Mouse (Mus musculus) lung, adult 18-20 months (tissue): ENCODE results near the gene Snx1.

ENCODE experiments used
- DNase-seq, 2 experiments: peaks; one replicate each; pipeline ENCODE4 v3.0.0; 2022; ENCODE audit warnings: mixed read lengths in 2 of 2

Gene Snx1

GRCm38 (mm10) chr9:66087062-66087461 lies 39.3 kb downstream of the Snx1 start:
- no peak for DNase-seq

- DNase-seq, result no peak
Observed at GRCm38 (mm10) chr9:66084171-66084570, 42.2 kb downstream of the Snx1 start.

GRCm38 (mm10) chr9:66081999-66082398 lies 44.4 kb downstream of the Snx1 start:
- DNase-seq, result no peak

DNA sequence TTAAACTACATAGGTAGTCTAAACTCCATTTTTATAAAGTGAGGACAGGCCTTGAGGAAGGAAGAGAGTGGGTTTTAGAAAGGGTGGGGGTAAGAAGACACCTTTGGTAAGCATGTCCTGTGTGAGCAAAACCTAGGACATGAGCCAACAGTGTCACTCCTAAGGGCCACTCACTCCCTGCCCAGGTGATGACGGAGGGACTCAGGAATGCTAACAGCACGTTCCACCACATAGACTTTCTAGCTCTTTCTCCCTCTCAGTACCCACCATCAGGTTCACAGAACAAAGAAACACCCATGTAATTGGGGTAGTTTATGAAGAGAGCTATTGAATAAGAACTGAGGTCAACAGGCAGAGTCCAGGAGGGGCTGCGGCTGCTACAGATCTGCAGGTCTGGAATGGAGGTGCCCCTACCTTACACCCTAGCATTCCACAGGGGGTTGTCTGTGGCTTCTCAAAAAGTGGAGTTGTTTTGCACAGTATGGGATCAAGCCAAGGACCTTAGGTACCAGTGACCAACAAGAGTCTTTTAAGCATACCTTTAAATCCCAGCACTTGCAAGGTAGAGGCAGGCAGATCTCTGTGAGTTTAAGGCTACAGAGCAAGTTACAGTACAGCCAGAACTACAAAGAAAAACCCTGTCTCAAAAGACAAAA lies 45.5 kb downstream of the Snx1 start:
- DNase-seq, result peak; percentile 78 to 83

DNA sequence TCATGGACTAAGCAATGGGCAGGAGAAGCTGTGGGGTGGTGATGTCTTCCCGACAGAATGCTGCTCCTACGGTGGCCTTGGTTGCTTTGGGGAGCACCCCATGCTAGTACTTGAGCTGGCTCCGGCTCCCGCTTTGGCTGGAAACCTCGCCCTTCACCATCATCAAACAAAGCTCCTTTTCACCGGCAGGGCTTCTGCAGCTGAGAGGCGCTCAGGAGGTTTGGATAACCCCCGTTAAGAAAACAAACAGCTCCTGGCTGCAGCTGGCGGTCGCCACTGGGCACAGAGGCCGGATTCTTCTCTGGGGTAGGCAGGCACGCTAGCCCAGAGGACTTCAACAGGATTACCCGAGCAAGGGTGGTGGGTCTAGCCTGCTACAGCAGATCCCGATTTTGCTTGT lies 47.9 kb downstream of the Snx1 start:
- peak; percentile 27 to 48 for DNase-seq

DNA sequence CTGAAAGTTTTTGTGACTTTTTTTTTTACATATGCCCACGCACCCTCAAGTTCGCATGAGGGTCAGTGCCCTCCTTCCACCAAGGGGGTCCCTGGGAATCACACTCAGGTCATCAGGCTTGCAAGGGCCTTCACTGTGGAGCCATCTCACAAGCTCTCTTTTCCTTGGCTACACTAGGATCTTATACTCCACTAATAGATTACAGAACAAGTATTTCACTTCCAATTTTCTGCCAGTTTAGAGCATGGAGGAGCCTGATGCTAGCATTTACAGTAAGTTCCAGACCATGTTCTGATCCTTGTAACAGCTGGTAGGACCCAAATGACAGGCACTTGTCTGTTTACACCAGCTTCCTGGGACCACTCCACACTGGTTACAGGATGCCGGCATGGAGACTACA lies 48.3 kb downstream of the Snx1 start:
- no peak for DNase-seq

- DNase-seq, result no peak
Observed at GRCm38 (mm10) chr9:66072754-66073153, 53.6 kb downstream of the Snx1 start.

DNA sequence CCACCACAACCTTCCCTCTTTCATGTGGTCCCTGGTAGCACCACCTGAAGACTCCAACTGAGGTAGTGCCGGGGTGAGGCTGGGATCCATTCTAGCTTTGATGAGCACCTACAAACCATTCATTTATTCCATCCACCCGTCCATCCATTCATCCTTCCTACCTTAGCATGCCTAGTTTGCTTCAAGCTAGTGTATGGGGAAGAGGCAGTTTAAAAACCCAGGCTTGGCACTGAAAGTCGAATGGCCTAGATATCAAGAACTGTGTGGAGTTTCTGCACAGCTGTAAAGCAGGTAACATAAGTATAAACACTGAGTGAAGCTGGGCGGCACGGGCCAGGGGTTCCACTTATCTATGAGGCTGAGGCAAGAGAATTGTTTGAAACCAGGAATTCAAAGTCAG lies 56.2 kb downstream of the Snx1 start:
- DNase-seq, result no peak

GRCm38 (mm10) chr9:66069583-66069982 lies 56.8 kb downstream of the Snx1 start, which contains the start of gene Snx22:
Snx22 (minus strand) TSS chr9:66069719.
- peak; percentile 91 to 94 for DNase-seq

DNA sequence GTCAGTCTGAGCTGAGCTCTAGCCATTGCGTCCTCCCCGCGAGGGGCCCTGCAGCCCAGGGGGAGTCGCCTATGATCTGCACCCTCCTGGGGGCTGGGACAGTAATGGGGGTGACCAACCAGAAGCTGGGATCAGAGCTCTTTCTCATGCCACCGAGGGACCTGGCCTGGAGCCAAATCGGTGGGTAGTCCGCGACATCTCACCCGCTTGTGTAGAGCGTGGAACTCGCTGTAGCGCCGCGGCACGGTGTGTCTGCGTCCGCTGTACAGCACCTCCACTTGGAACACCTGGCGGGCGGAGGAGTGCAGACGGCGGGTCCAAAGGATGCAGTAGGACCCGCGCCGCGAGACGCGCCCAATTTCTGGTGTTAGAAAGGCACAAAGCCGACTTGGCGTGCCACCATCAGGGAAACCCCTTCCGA lies 57.4 kb downstream of the Snx1 start:
- DNase-seq, result peak; percentile 35 to 42

- peak in 1 of 2 experiments; percentile 1 for DNase-seq
Observed at GRCm38 (mm10) chr9:66068056-66068455, 58.3 kb downstream of the Snx1 start.

DNA sequence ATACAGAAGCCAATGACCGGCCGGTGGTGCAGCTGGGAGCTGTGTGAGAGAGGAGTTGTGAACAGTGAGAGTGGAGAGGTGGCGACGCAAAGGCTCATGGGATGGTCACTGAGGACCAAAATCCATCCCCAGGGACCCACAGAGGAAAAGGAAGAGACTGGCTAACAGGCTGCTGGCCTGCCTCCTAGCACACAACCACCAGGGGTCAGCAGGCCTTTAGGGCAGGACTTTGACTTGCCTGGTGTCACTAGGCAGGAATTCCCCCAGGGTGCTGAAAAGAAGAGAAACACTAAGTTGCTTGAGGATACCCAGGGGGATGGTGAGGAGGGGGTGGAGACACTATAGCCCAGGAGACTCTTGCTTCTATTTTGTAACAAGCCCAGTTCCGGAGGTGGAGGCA lies 58.8 kb downstream of the Snx1 start:
- DNase-seq, result peak; percentile 42 to 46

GRCm38 (mm10) chr9:66066791-66067190 lies 59.6 kb downstream of the Snx1 start:
- DNase-seq, result peak in 1 of 2 experiments; percentile 3

GRCm38 (mm10) chr9:66064316-66064715 lies 62.1 kb downstream of the Snx1 start:
- DNase-seq, result peak in 1 of 2 experiments; percentile 3

GRCm38 (mm10) chr9:66063446-66063845 lies 62.9 kb downstream of the Snx1 start:
- no peak for DNase-seq

GRCm38 (mm10) chr9:66061656-66062055 lies 64.7 kb downstream of the Snx1 start:
- DNase-seq, result peak in 1 of 2 experiments; percentile 2

- peak in 1 of 2 experiments; percentile 2 for DNase-seq
Observed at GRCm38 (mm10) chr9:66060986-66061385, 65.4 kb downstream of the Snx1 start.

- no peak for DNase-seq
Observed at GRCm38 (mm10) chr9:66060308-66060647, 66.1 kb downstream of the Snx1 start.

- peak; percentile 98 for DNase-seq
Observed at GRCm38 (mm10) chr9:66059583-66060307, 66.6 kb downstream of the Snx1 start, which contains the start of gene Ppib. Ppib (plus strand) TSS chr9:66060222.

DNA sequence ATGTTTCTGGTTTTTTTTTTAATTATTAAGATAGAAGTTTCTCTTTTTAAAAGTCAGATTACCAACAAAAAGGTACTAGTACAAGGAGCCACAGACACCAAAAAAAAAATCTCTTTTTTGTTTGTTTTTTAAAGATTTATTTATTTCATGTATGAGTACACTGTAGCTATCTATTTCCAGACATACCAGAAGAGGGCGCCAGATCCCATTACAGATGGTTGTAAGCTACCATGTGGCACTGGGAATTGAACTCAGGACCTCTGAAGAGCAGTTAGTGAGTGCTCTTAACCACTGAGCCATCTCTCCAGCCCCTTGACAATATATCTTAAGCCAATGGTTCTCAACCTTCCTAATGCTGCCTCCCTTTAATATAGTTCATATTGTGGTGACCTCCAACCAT lies 72.8 kb downstream of the Snx1 start:
- DNase-seq, result no peak

- no peak for DNase-seq
Observed at GRCm38 (mm10) chr9:66052731-66053130, 73.7 kb downstream of the Snx1 start.

DNA sequence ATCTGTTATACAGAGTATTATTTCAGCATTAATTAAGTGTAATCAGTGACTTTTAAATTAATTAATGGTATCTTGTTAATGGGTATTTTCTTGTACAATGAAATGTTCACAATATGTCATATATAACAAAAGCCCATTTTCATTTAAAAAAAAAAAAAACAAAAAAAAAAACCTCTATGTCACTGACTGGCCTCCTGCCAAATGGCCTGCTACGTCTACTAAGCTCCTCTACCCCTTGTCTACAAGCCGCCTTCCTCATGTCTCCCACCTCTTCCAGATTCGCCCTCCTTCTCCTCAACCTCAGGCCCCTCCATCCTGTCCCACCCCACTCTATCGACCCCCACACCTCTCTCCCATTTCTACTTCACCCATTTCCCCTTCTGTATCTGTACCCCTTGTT lies 74.9 kb downstream of the Snx1 start:
- DNase-seq, result no peak

DNA sequence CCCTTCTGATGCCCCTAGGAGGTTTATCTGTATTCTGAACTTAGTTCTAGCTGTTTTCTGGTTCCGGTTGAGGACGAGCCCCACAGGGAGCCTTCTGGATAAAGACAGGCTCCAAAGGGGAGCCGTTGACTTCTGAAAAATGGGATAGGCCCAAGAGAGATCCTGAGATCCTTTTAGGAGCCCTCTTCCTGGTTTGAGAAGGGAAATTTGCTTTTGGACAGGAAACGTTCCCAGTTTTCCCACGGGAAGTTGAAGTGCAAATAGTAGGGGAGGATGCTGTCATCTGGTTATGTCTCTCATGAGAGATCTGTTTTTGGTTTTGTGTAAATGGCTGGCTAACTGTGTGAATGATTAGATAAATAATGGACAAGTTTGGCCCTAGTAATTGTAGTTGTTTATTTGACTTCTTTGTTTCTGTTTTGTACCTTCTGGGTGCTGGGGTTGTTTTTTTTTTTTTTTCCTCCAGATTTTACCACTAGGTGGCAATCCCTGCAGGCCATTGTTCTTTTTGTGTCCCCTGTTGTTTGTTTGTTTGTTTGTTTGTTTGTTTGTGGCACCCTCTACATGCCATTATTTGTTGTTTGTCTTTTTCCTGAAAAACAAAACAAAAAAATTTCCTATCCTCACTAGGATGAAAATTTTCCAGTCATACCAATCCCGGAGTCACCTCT lies 76.3 kb downstream of the Snx1 start:
- DNase-seq, result no peak

GRCm38 (mm10) chr9:66043241-66043640 lies 83.1 kb downstream of the Snx1 start:
- DNase-seq, result no peak
